Mouse (Mus musculus) cerebellum, adult 2 months (tissue): ENCODE measurements around the gene 4931406C07Rik. TPM values are rescaled to one million over a fixed set of nuclear protein-coding genes. Genes with fewer than 3 reads are reported as not detected.
A peak's percentile ranks its signal among the peaks of the same experiment; 100 is the strongest.

Experiments
- DNase-seq, 2 experiments: peaks; one replicate each; pipeline ENCODE4 v3.0.0; 2021
- H3K27ac ChIP-seq: fragments of 200-500 bp; 2 replicates; pipeline ENCODE4 v1.5.1; 2012; ENCODE audit warnings: low read length, control low read depth, inconsistent platforms; ENCODE audit not compliant: insufficient read depth
- H3K27me3 ChIP-seq: fragments of 200-500 bp; 2 replicates; pipeline ENCODE4 v1.6.1; 2012; ENCODE audit warnings: inconsistent platforms, mild to moderate bottlenecking, low read length, moderate library complexity; ENCODE audit not compliant: control insufficient read depth, insufficient read depth
- H3K4me1 ChIP-seq: fragments of 200-500 bp; 2 replicates; pipeline ENCODE4 v1.6.1; 2011; ENCODE audit warnings: low read length; ENCODE audit not compliant: control insufficient read depth, insufficient read depth
- H3K4me3 ChIP-seq: fragments of 200-500 bp; replicated peaks from 2 replicates; pipeline ENCODE3; 2011; ENCODE audit warnings: mild to moderate bottlenecking, low read depth, low read length, control low read depth; ENCODE audit not compliant: insufficient read depth
- CTCF ChIP-seq: fragments of 200-500 bp; IDR thresholded peaks from 2 replicates; pipeline ENCODE4 v1.5.1; 2011; ENCODE audit warnings: low read depth, mild to moderate bottlenecking, control low read depth, low read length, moderate library complexity, borderline replicate concordance; ENCODE audit not compliant: insufficient read depth
- POLR2A ChIP-seq: fragments of 200-500 bp; IDR thresholded peaks from 2 replicates; pipeline ENCODE4 v1.6.1; 2011; ENCODE audit warnings: low read length, control low read depth, borderline replicate concordance; ENCODE audit not compliant: insufficient read depth
- WGBS: fragments of 180-500 bp; shearing (Covaris S2); methylation state at CpG from one replicate; pipeline ENCODE4 v1.1.7; 2018; 5-methylcytosine and 5-hydroxymethylcytosine counted together
- polyA plus RNA-seq: library from polyadenylated mRNA; depleted of rRNA; stranded (reverse); fragments of >200 nt; gene quantifications from 2 replicates; pipeline ENCODE4 v1.2.3, GENCODE M21; 2012

Gene 4931406C07Rik
- polyA plus RNA-seq, 1 experiment: 20.5 TPM

DNA sequence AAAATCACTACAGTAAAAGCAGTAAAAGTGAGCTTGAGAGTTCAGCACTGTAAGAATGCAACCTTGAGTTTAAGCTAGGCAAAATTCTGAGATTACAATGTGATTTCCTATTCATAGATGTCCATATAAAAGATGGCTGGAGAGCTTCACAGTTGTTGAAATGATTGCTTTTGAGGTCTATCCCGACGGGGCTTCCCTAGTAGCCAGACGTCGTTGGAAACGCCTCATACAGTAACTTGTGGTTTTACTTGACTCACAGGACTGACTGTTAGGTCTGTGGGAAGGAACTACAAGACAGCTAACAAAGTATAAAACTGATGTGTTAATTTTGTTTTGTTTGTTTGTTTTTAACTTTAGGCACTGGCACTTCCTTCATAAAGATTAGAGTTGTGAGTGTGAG lies 7.4 kb upstream of the 4931406C07Rik start:
- DNase-seq: no peak
- Histone ChIP-seq H3K4me3 (no peak overlapping the region), H3K27me3 (no peaks in the 10 kb centered on the region), H3K27ac (no peak overlapping the region), H3K4me1 (no peaks in the 10 kb centered on the region)
- TF ChIP-seq POLR2A (no peak), CTCF (no peak)
- WGBS: 86% methylated on average over 5 of the region's 5 CpGs

GRCm38 (mm10) chr9:15312054-15312735 lies 5.9 kb upstream of the 4931406C07Rik start:
- Histone ChIP-seq H3K4me3 (no peak overlapping the region), H3K4me1 (no peaks in the 10 kb centered on the region), H3K27ac (no peak overlapping the region), H3K27me3 (no peaks in the 10 kb centered on the region)
- WGBS: 87% methylated on average over 2 of the region's 2 CpGs
- TF ChIP-seq CTCF (no peak), POLR2A (no peak)
- DNase-seq: peak in 1 of 2 experiments; percentile 38

DNA sequence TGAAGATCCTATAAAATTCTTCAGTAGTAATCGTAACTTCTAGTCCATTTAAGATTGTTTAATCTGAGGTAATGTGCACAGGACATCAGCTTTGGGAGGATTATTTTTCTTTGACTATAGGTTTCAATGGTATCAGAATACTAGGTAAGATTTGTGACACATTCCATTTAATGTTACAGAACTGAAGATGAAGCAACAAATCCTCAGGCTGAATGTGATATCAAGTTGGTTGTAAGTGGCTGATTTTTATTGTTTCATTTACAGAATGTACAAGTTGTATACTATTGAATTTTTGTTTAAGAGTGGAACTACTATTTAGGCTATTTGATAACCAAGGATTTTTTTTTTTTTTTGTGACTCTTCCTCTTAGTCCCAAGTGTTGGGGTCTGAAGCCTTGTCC lies 3.9 kb upstream of the 4931406C07Rik start:
- no peak overlapping the region for H3K4me3 ChIP-seq
- DNase-seq: no peak
- no peaks in the 10 kb centered on the region for H3K27me3 ChIP-seq
- no peak for TF ChIP-seq POLR2A
- TF ChIP-seq CTCF: no peak
- no peak overlapping the region for H3K27ac ChIP-seq
- H3K4me1 ChIP-seq: no peaks in the 10 kb centered on the region
- 90% methylated on average over 1 of the region's 1 CpGs for WGBS

DNA sequence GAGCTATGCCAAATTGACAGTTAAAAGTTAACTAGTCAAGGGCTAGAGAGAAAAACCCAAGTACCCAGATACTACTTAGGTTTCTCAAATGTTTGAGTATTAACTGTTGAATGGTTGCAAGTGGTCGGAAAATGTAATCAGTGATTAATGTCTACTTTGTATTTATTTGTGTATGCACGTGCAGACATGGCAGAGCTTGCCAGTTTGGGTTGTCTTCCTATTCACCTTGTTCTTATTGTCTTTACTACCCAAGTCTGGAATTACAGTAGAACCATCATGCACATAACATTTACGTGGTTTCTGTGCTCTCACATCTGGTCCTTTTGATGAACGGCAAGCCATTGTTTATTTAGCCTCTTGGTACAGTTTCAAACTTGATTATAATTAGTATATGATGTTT lies 3.2 kb upstream of the 4931406C07Rik start:
- Histone ChIP-seq H3K27me3 (no peaks in the 10 kb centered on the region), H3K4me3 (no peak overlapping the region), H3K27ac (no peak overlapping the region), H3K4me1 (no peaks in the 10 kb centered on the region)
- DNase-seq: no peak
- TF ChIP-seq CTCF: no peak
- TF ChIP-seq POLR2A: no peak
- 73% methylated on average over 4 of the region's 4 CpGs for WGBS

GRCm38 (mm10) chr9:15308254-15308653 lies 2.0 kb upstream of the 4931406C07Rik start:
- Histone ChIP-seq H3K27ac (no peak overlapping the region), H3K4me3 (no peak overlapping the region), H3K4me1 (no peaks in the 10 kb centered on the region), H3K27me3 (no peaks in the 10 kb centered on the region)
- TF ChIP-seq CTCF: no peak
- no peak for TF ChIP-seq POLR2A
- WGBS: 60% methylated on average over 2 of the region's 2 CpGs
- DNase-seq: no peak

- no peaks in the 10 kb centered on the region for H3K27me3 ChIP-seq
- no peaks in the 10 kb centered on the region for H3K4me1 ChIP-seq
- H3K4me3 ChIP-seq: no peak overlapping the region
- DNase-seq: no peak
- H3K27ac ChIP-seq: no peak overlapping the region
- TF ChIP-seq CTCF (no peak), POLR2A (no peak)
- WGBS: 8% methylated on average over 6 of the region's 6 CpGs
Observed at GRCm38 (mm10) chr9:15307257-15307656, 1.0 kb upstream of the 4931406C07Rik start.

DNA sequence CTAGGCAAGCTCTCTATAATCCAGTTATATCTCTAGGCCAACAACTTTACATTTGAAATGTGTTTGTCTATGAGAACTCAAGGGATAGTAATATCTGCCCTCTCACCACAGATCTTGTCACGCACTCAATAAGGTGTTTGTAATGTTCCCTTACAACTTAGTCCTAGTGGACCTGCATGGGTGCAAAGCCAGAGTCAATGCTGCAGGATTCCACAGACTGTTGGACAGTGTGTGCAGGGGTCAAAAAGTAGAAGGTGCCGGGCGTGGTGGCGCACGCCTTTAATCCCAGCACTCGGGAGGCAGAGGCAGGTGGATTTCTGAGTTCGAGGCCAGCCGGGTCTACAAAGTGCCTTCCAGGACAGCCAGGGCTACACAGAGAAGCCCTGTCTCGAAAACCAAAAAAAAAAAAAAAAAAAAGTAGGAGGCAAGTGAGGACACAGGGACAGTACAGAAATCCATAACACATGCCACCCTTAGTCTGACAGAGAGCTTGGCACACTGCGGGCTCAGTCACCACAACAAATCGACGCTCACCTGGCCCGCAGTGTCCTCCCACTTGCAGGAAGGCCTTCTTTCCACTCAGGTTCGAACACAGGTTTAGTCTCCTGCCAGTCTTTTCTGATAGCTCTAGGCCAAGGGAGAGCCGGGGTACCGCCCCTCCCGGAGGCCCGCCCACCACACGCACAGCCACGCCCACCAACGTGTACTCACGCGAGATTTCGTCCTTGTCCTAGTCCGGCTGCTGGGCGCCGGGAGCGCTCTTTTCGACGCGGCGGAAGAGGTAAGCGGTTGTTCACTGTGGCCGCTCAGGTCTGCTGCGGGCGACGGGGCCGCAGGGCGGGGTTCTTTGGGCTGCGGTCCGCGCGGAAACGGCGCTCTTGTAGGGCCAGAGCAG lies 498 bp downstream of the 4931406C07Rik start, which contains the start of gene Taf1d:
Gene Taf1d (plus strand): TSS at position 712 of the 895 bp plus-strand sequence.
- Histone ChIP-seq H3K27ac (peak within 1 kb of the TSS; percentile 71), H3K4me3 (peak within 1 kb of the TSS; percentile 97), H3K27me3 (no peaks in the 10 kb centered on the region), H3K4me1 (no peaks in the 10 kb centered on the region)
- TF ChIP-seq POLR2A (peak; percentile 83; the same call in 1 of the 2 replicates), CTCF (no peak)
- peak; percentile 95 to 98 for DNase-seq
- 12% methylated on average over 45 of the region's 45 CpGs for WGBS
